Mouse (Mus musculus): ENCODE results near the gene Sarnp. TPM values are rescaled to one million over a fixed set of nuclear protein-coding genes. Genes with fewer than 3 reads are reported as not detected.

Gene Sarnp
- polyA plus RNA-seq, 1 experiment from 2014 or later: 152 TPM

- H3K4me2 ChIP-seq (ENCODE audit: low read length): no peak overlapping the region
Observed at GRCm38 (mm10) chr10:128919203-128919631, 102.1 kb downstream of the Sarnp start.

GRCm38 (mm10) chr10:128919966-128920365 lies 102.8 kb downstream of the Sarnp start:
- Histone ChIP-seq H3K9me3 (ENCODE audit: control insufficient read depth, low read length) (no peaks in the 10 kb centered on the region), H3K27me3 (ENCODE audit: control insufficient read depth, insufficient read depth, low read length) (no peaks in the 10 kb centered on the region), H3K4me3 (replicated peaks; ENCODE audit: low read depth, low read length) (no peak overlapping the region), H3K27ac (replicated peaks; ENCODE audit: low read depth, low read length) (no peak overlapping the region), H3K36me3 (ENCODE audit: control insufficient read depth, insufficient read depth, low read length) (peaks cover 13% of the 10 kb centered on the region; the same call in 1 of the 2 replicates), H3K4me2 (ENCODE audit: low read length) (no peak overlapping the region), H3K9ac (replicated peaks; ENCODE audit: low read length) (no peak overlapping the region), H3K4me1 (ENCODE audit: control insufficient read depth, insufficient read depth, low read length) (peaks cover 15% of the 10 kb centered on the region)
- ATAC-seq (ENCODE audit: low FRiP score, low TSS enrichment): no peak
- no peak for DNase-seq
- WGBS: 78% methylated on average over 7 of the region's 7 CpGs

More at GRCm38 (mm10) chr10:128919203-128919631, 102.1 kb downstream of the Sarnp start:
- no peaks in the 10 kb centered on the region for H3K9me3 ChIP-seq (ENCODE audit: control insufficient read depth, low read length)
- H3K36me3 ChIP-seq (ENCODE audit: control insufficient read depth, insufficient read depth, low read length): peaks cover 15% of the 10 kb centered on the region; the same call in 1 of the 2 replicates
- 6% methylated on average over 6 of the region's 6 CpGs for WGBS
- peak overlapping the region; percentile 32; the same call in 1 of the 2 replicates for H3K27ac ChIP-seq (replicated peaks; ENCODE audit: low read depth, low read length)
- peak overlapping the region; percentile 29 for H3K9ac ChIP-seq (replicated peaks; ENCODE audit: low read length)
- ATAC-seq (ENCODE audit: low FRiP score, low TSS enrichment) (no peak), DNase-seq (peak; percentile 33)
- H3K4me1 ChIP-seq (ENCODE audit: control insufficient read depth, insufficient read depth, low read length): peaks cover 15% of the 10 kb centered on the region
- H3K27me3 ChIP-seq (ENCODE audit: control insufficient read depth, insufficient read depth, low read length): no peaks in the 10 kb centered on the region
- H3K4me3 ChIP-seq (replicated peaks; ENCODE audit: low read depth, low read length): no peak overlapping the region

GRCm38 (mm10) chr10:128920736-128921161 lies 103.6 kb downstream of the Sarnp start:
- ATAC-seq (ENCODE audit: low FRiP score, low TSS enrichment): no peak
- WGBS: 81% methylated on average over 3 of the region's 3 CpGs

GRCm38 (mm10) chr10:128921251-128921650 lies 104.1 kb downstream of the Sarnp start:
- WGBS: 70% methylated on average over 1 of the region's 1 CpGs
- Histone ChIP-seq H3K9me3 (ENCODE audit: control insufficient read depth, low read length) (no peaks in the 10 kb centered on the region), H3K36me3 (ENCODE audit: control insufficient read depth, insufficient read depth, low read length) (peaks cover 13% of the 10 kb centered on the region; the same call in 1 of the 2 replicates), H3K4me2 (ENCODE audit: low read length) (no peak overlapping the region), H3K27ac (replicated peaks; ENCODE audit: low read depth, low read length) (no peak overlapping the region), H3K9ac (replicated peaks; ENCODE audit: low read length) (no peak overlapping the region), H3K27me3 (ENCODE audit: control insufficient read depth, insufficient read depth, low read length) (no peaks in the 10 kb centered on the region), H3K4me1 (ENCODE audit: control insufficient read depth, insufficient read depth, low read length) (peaks cover 15% of the 10 kb centered on the region), H3K4me3 (replicated peaks; ENCODE audit: low read depth, low read length) (no peak overlapping the region)
- ATAC-seq (ENCODE audit: low FRiP score, low TSS enrichment) (no peak), DNase-seq (no peak)

More at GRCm38 (mm10) chr10:128920736-128921161, 103.6 kb downstream of the Sarnp start:
- Histone ChIP-seq H3K9me3 (ENCODE audit: control insufficient read depth, low read length) (no peaks in the 10 kb centered on the region), H3K9ac (replicated peaks; ENCODE audit: low read length) (no peak overlapping the region), H3K4me1 (ENCODE audit: control insufficient read depth, insufficient read depth, low read length) (peaks cover 15% of the 10 kb centered on the region), H3K27me3 (ENCODE audit: control insufficient read depth, insufficient read depth, low read length) (no peaks in the 10 kb centered on the region), H3K27ac (replicated peaks; ENCODE audit: low read depth, low read length) (no peak overlapping the region), H3K4me2 (ENCODE audit: low read length) (no peak overlapping the region), H3K36me3 (ENCODE audit: control insufficient read depth, insufficient read depth, low read length) (peaks cover 13% of the 10 kb centered on the region; the same call in 1 of the 2 replicates), H3K4me3 (replicated peaks; ENCODE audit: low read depth, low read length) (no peak overlapping the region)
- no peak for DNase-seq

- ATAC-seq (ENCODE audit: low FRiP score, low TSS enrichment) (no peak), DNase-seq (no peak)
- Histone ChIP-seq H3K27ac (replicated peaks; ENCODE audit: low read depth, low read length) (peak overlapping the region; percentile 94; the same call in 1 of the 2 replicates), H3K4me3 (replicated peaks; ENCODE audit: low read depth, low read length) (peak overlapping the region; percentile 82), H3K36me3 (ENCODE audit: control insufficient read depth, insufficient read depth, low read length) (peaks cover 11% of the 10 kb centered on the region; the same call in 1 of the 2 replicates), H3K27me3 (ENCODE audit: control insufficient read depth, insufficient read depth, low read length) (no peaks in the 10 kb centered on the region), H3K4me2 (ENCODE audit: low read length) (peak overlapping the region; percentile 69), H3K4me1 (ENCODE audit: control insufficient read depth, insufficient read depth, low read length) (peaks cover 15% of the 10 kb centered on the region), H3K9me3 (ENCODE audit: control insufficient read depth, low read length) (no peaks in the 10 kb centered on the region), H3K9ac (replicated peaks; ENCODE audit: low read length) (peak overlapping the region; percentile 85; the same call in 1 of the 2 replicates)
- WGBS: 77% methylated on average over 16 of the region's 16 CpGs
Observed at GRCm38 (mm10) chr10:128921883-128922821, 105.0 kb downstream of the Sarnp start.

- Histone ChIP-seq H3K9me3 (ENCODE audit: control insufficient read depth, low read length) (no peaks in the 10 kb centered on the region), H3K36me3 (ENCODE audit: control insufficient read depth, insufficient read depth, low read length) (peaks cover 6% of the 10 kb centered on the region; the same call in 1 of the 2 replicates), H3K4me2 (ENCODE audit: low read length) (peak within 1 kb of the TSS; percentile 69), H3K9ac (replicated peaks; ENCODE audit: low read length) (peak within 1 kb of the TSS; percentile 85), H3K4me1 (ENCODE audit: control insufficient read depth, insufficient read depth, low read length) (peaks cover 15% of the 10 kb centered on the region), H3K4me3 (replicated peaks; ENCODE audit: low read depth, low read length) (peak within 1 kb of the TSS; percentile 82), H3K27ac (replicated peaks; ENCODE audit: low read depth, low read length) (peak within 1 kb of the TSS; percentile 94), H3K27me3 (ENCODE audit: control insufficient read depth, insufficient read depth, low read length) (no peaks in the 10 kb centered on the region)
- DNase-seq: no peak
- 15% methylated on average over 1 of the region's 1 CpGs for WGBS
- ATAC-seq (ENCODE audit: low FRiP score, low TSS enrichment): no peak
Observed at GRCm38 (mm10) chr10:128922822-128923012, 105.6 kb downstream of the Sarnp start, which contains the start of gene Rdh5. TSS of gene Rdh5 (minus strand) at chr10:128922888.

- DNase-seq: peak; percentile 94
- Histone ChIP-seq H3K36me3 (ENCODE audit: control insufficient read depth, insufficient read depth, low read length) (0 out of 2 replicates have a peak, but pooled peaks cover 2% of the 10 kb centered on the region), H3K27me3 (ENCODE audit: control insufficient read depth, insufficient read depth, low read length) (no peaks in the 10 kb centered on the region), H3K4me1 (ENCODE audit: control insufficient read depth, insufficient read depth, low read length) (peaks cover 15% of the 10 kb centered on the region), H3K9me3 (ENCODE audit: control insufficient read depth, low read length) (no peaks in the 10 kb centered on the region), H3K9ac (replicated peaks; ENCODE audit: low read length) (peak overlapping the region; percentile 85), H3K27ac (replicated peaks; ENCODE audit: low read depth, low read length) (peak overlapping the region; percentile 94), H3K4me3 (replicated peaks; ENCODE audit: low read depth, low read length) (peak overlapping the region; percentile 82), H3K4me2 (ENCODE audit: low read length) (peak overlapping the region; percentile 69)
- under 1% methylated on average over 42 of the region's 42 CpGs for WGBS
- peak; percentile 95 for ATAC-seq (ENCODE audit: low FRiP score, low TSS enrichment)
Observed at GRCm38 (mm10) chr10:128923013-128923691, 106.0 kb downstream of the Sarnp start.

GRCm38 (mm10) chr10:128923935-128924334 lies 106.8 kb downstream of the Sarnp start, which contains the start of gene Bloc1s1:
TSS of gene Bloc1s1 (minus strand) at chr10:128924035.
- peak within 1 kb of the TSS; percentile 85 for H3K9ac ChIP-seq (replicated peaks; ENCODE audit: low read length)
- peaks cover 15% of the 10 kb centered on the region for H3K4me1 ChIP-seq (ENCODE audit: control insufficient read depth, insufficient read depth, low read length)
- DNase-seq: no peak
- H3K27ac ChIP-seq (replicated peaks; ENCODE audit: low read depth, low read length): peak within 1 kb of the TSS; percentile 94
- peak within 1 kb of the TSS; percentile 69 for H3K4me2 ChIP-seq (ENCODE audit: low read length)
- H3K4me3 ChIP-seq (replicated peaks; ENCODE audit: low read depth, low read length): peak within 1 kb of the TSS; percentile 82
- WGBS: 70% methylated on average over 9 of the region's 9 CpGs
- H3K9me3 ChIP-seq (ENCODE audit: control insufficient read depth, low read length): no peaks in the 10 kb centered on the region
- 0 out of 2 replicates have a peak, but pooled peaks cover 2% of the 10 kb centered on the region for H3K36me3 ChIP-seq (ENCODE audit: control insufficient read depth, insufficient read depth, low read length)
- ATAC-seq (ENCODE audit: low FRiP score, low TSS enrichment): no peak
- no peaks in the 10 kb centered on the region for H3K27me3 ChIP-seq (ENCODE audit: control insufficient read depth, insufficient read depth, low read length)
